Mouse (Mus musculus): ENCODE results near the gene R3hdm4.

DNA sequence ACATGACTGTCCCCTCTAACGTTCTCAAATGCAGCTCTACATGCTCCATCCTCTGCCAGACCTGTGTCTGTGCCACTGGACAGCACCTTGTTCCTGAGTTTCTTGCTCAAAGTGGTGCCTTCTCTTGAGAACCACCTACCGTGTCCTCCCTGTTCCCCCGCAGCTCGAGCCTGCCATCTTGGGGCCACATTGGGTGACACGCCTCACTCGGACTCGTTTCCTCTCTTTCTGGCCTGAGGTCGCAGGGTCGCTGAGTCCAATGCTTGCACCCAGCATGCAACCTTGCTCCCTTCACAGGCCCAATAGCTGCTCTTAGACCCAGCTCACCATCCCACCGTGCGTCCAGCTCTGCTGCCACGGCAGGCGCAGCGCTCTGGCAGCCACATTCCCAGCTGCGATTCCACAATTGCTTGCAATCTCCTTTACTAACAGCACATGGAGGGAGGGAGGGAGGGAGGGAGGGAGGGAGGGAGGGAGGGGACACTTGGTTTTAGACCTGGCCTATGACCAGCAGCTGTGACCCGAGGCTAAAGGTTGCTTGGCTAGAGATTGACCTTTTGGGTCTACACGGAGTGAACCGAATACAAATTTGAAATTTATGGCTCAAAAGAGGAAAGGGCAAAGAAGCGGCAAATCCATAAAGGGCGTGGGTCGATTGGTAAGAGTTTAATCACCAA lies 37.3 kb upstream of the R3hdm4 start:
- TF ChIP-seq CTCF (IDR thresholded peaks at IDR 0.05; ENCODE audit: borderline replicate concordance, extremely low read depth, insufficient read depth, insufficient read length) (peak; percentile 82), POLR2A (IDR thresholded peaks at IDR 0.05; ENCODE audit: borderline replicate concordance, extremely low read depth, insufficient read depth, insufficient read length, poor library complexity, severe bottlenecking) (no peak)
